Mouse (Mus musculus) heart, embryonic 10.5 days (tissue): ENCODE measurements around the gene Med4. TPM values are rescaled to one million over a fixed set of nuclear protein-coding genes. Genes with fewer than 3 reads are reported as not detected.
A peak's percentile ranks its signal among the peaks of the same experiment; 100 is the strongest.

Source experiments
- DNase-seq: peaks from one replicate; pipeline ENCODE4 v3.0.0-alpha.2; 2017; ENCODE audit warnings: low spot score
- H3K27ac ChIP-seq: fragments of 300-500 bp; sonication (generic); 2 replicates; pipeline ENCODE4 v1.5.1; 2016; ENCODE audit warnings: mild to moderate bottlenecking
- H3K27me3 ChIP-seq: fragments of 300-500 bp; sonication (generic); 2 replicates; pipeline ENCODE4 v1.6.1; 2016; ENCODE audit warnings: mild to moderate bottlenecking; ENCODE audit not compliant: poor library complexity, insufficient read depth, severe bottlenecking
- H3K36me3 ChIP-seq: fragments of 300-500 bp; sonication (generic); 2 replicates; pipeline ENCODE4 v1.6.1; 2016; ENCODE audit warnings: mild to moderate bottlenecking, moderate library complexity
- H3K4me1 ChIP-seq: fragments of 300-500 bp; sonication (generic); 2 replicates; pipeline ENCODE4 v1.6.1; 2016; ENCODE audit warnings: mild to moderate bottlenecking
- H3K4me3 ChIP-seq: fragments of 300-500 bp; sonication (generic); 2 replicates; pipeline ENCODE4 v1.5.1; 2016; ENCODE audit warnings: mild to moderate bottlenecking, moderate library complexity
- H3K9me3 ChIP-seq: fragments of 300-500 bp; sonication (generic); 2 replicates; pipeline ENCODE4 v1.6.1; 2016; ENCODE audit warnings: mild to moderate bottlenecking, moderate library complexity
- WGBS: fragments of 180-500 bp; shearing (Covaris S2); methylation state at CpG from one replicate; pipeline ENCODE4 v1.1.7; 2016; 5-methylcytosine and 5-hydroxymethylcytosine counted together
- polyA plus RNA-seq: library from polyadenylated mRNA; unstranded; fragments of >200 nt; fragmentation: Nextera tagmentation; extraction: Ambion mirVana; gene quantifications from 2 replicates; pipeline ENCODE4 v1.2.1, GENCODE M21; 2016

Med4 gene
- polyA plus RNA-seq, 1 experiment from 2014 or later, result 87.0 TPM

GRCm38 (mm10) chr14:73478321-73478720 lies 31.5 kb upstream of the Med4 start:
- Histone ChIP-seq H3K4me3 (no peak overlapping the region), H3K36me3 (no peaks in the 10 kb centered on the region)
- WGBS, result 67% methylated on average over 3 of the region's 3 CpGs

DNA sequence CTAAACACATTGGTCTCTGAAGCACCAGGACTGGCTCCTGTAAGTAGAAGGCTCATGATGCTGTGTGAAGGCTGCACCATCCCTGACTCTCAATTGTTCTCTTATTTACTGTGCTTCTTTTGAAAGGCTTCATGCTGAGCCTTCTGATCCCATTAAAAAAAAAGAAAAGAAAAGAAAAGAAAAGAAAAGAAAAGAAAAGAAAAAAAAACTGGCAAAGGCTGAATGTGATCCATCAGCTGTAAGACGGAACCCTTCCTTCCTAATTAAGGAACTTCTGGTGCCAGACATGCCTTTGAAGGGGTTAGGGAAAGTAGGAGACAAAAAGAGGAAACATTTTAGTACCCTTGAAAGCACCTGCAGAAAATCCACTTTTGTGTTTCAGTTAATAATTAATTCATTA lies 30.1 kb upstream of the Med4 start:
- H3K36me3 ChIP-seq, result no peaks in the 10 kb centered on the region
- WGBS, result 56% methylated on average over 1 of the region's 1 CpGs
- no peaks in the 10 kb centered on the region for H3K9me3 ChIP-seq
- H3K27ac ChIP-seq, result no peak overlapping the region
- no peaks in the 10 kb centered on the region for H3K27me3 ChIP-seq
- no peak overlapping the region for H3K4me3 ChIP-seq
- 0 out of 2 replicates have a peak, but pooled peaks cover 11% of the 10 kb centered on the region for H3K4me1 ChIP-seq
- no peak for DNase-seq

More at GRCm38 (mm10) chr14:73478321-73478720, 31.5 kb upstream of the Med4 start:
- DNase-seq, result no peak
- Histone ChIP-seq H3K27me3 (no peaks in the 10 kb centered on the region), H3K27ac (no peak overlapping the region), H3K4me1 (peaks cover 14% of the 10 kb centered on the region; the same call in 1 of the 2 replicates), H3K9me3 (no peaks in the 10 kb centered on the region)

DNA sequence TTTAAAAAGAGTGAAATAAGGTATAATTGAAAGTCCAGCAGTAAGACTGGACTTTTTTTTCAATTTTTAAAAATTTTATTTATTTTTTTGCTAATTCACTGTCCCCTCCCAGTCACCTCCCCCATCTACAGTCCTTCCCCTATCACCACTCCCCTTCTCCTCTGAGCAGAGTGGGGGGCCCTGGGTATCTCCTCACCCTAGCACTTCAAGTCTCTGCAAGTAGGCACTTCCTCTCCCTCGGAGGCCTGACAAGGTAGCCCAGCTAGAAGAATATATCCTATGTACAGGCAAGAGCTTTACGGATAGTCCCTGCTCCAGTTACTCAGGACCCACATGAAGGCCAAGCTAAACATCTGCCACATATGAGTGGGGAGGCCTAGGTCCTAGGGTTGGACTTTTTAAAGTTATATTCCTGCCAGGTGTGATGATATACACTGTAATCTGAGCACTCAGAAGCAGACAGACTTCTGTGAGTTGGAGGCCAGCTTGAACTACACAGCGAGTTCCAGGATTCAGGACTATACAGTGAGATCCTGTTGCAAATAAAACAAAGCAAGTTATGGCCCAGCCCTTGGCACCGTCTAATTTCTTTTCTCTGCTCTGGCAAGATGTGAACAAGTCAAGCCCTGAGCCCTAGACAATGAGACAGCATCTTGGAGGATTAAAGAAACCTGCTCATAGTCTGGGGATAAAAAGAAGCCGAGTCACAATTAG lies 26.2 kb upstream of the Med4 start:
- WGBS, result 83% methylated on average over 5 of the region's 5 CpGs
- no peak for DNase-seq
- H3K9me3 ChIP-seq, result no peaks in the 10 kb centered on the region
- H3K4me1 ChIP-seq, result 0 out of 2 replicates have a peak, but pooled peaks cover 11% of the 10 kb centered on the region
- no peaks in the 10 kb centered on the region for H3K27me3 ChIP-seq
- no peaks in the 10 kb centered on the region for H3K36me3 ChIP-seq
- H3K27ac ChIP-seq, result no peak overlapping the region
- no peak overlapping the region for H3K4me3 ChIP-seq

DNA sequence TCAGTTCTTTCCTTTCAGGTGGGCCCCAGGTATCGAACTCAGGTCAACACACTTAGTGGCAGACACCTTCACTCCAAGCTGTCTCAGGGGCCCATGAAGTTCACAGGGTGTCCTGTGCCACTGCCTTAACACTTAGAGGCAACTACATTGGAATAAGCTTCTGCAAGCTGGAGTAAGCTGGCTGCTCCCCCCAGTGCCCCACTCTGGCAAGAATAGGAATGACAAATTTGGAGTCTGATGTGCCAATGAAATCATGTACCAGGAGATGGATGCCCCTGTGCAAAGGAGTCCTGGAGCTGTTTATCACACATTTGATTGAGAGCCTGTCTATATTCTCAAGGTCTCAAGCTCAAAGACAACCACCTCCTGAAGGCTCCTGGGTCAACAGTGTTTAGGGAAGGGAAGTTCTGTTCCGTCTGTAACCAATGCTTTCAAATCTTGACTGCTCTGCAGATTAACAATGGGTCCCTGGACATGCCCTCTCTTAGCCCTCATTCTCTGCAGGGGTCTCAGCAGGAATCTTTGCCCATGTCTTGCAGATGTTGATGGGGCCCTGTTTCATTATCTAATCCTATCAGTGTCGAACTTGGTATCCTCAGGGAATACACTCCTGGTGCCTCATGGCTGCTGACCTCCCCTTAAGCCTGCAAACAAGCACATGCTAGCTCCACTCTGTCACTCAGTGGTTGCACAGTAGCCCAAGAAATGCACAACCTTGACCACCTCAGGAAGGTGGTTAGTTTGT lies 25.3 kb upstream of the Med4 start:
- H3K4me1 ChIP-seq, result 0 out of 2 replicates have a peak, but pooled peaks cover 10% of the 10 kb centered on the region
- no peaks in the 10 kb centered on the region for H3K36me3 ChIP-seq
- no peaks in the 10 kb centered on the region for H3K9me3 ChIP-seq
- DNase-seq, result peak; percentile 73
- no peak overlapping the region for H3K4me3 ChIP-seq
- H3K27ac ChIP-seq, result no peak overlapping the region
- no peaks in the 10 kb centered on the region for H3K27me3 ChIP-seq
- WGBS, result 70% methylated on average over 3 of the region's 3 CpGs

DNA sequence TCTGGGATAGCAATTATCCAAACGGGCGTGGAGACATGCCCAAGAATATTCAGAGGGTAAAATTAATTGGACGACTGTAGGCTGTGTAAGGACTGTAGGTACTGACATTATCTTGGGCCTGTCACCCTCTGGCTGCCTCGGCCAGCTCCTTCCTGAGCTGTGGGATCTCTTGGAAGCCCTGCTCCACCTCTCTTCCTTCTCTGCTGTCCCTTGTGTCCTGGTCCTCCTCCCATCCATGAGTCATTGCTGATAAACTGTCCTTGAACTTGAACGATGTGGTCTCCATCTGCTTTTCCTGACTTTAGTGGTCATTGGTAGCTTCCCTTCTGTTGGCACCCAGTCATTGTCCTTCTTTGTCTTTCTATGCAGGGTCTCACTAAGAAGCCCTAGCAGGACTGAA lies 23.2 kb upstream of the Med4 start:
- no peak for DNase-seq
- 0 out of 2 replicates have a peak, but pooled peaks cover 3% of the 10 kb centered on the region for H3K9me3 ChIP-seq
- no peaks in the 10 kb centered on the region for H3K27me3 ChIP-seq
- H3K36me3 ChIP-seq, result no peaks in the 10 kb centered on the region
- no peak overlapping the region for H3K27ac ChIP-seq
- 0 out of 2 replicates have a peak, but pooled peaks cover 2% of the 10 kb centered on the region for H3K4me1 ChIP-seq
- H3K4me3 ChIP-seq, result no peak overlapping the region
- WGBS, result 49% methylated on average over 5 of the region's 5 CpGs

- no peaks in the 10 kb centered on the region for H3K36me3 ChIP-seq
- H3K9me3 ChIP-seq, result 0 out of 2 replicates have a peak, but pooled peaks cover 3% of the 10 kb centered on the region
- DNase-seq, result peak; percentile 66
- no peaks in the 10 kb centered on the region for H3K4me1 ChIP-seq
- WGBS, result 89% methylated on average over 6 of the region's 6 CpGs
- no peak overlapping the region for H3K27ac ChIP-seq
- H3K4me3 ChIP-seq, result no peak overlapping the region
- H3K27me3 ChIP-seq, result no peaks in the 10 kb centered on the region
These were observed 16.5 kb upstream of the Med4 start for GRCm38 (mm10) chr14:73493356-73493755.

- WGBS, result 70% methylated on average over 6 of the region's 6 CpGs
- no peaks in the 10 kb centered on the region for H3K4me1 ChIP-seq
- H3K27me3 ChIP-seq, result no peaks in the 10 kb centered on the region
These were observed 15.7 kb upstream of the Med4 start for GRCm38 (mm10) chr14:73494122-73494521.

DNA sequence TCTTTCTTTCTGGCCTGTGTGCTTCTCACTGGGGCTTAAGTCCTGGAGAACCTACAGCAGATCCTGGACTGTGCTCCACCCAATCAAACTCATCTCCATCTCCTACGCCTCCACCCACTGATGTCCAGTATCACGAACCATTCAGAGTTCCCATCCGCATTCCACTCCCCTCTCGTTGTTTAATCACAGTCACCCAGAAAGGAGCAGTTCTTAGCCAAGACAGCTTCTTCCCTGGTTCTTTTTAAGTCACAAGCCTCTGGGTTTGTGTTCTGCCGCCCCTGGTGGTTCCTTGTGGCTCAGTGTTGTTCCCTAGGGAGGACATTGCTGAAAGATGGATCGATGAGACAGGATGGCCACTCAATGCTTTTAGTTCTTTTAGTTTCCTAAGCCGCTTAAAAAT lies 14.1 kb upstream of the Med4 start:
- 65% methylated on average over 7 of the region's 7 CpGs for WGBS
- peak; percentile 50 for DNase-seq
- Histone ChIP-seq H3K27me3 (no peaks in the 10 kb centered on the region), H3K4me3 (no peak overlapping the region), H3K27ac (no peak overlapping the region), H3K4me1 (no peaks in the 10 kb centered on the region), H3K9me3 (0 out of 2 replicates have a peak, but pooled peaks cover 3% of the 10 kb centered on the region), H3K36me3 (no peaks in the 10 kb centered on the region)

More at GRCm38 (mm10) chr14:73494122-73494521, 15.7 kb upstream of the Med4 start:
- no peak overlapping the region for H3K4me3 ChIP-seq
- DNase-seq, result peak; percentile 58
- no peaks in the 10 kb centered on the region for H3K36me3 ChIP-seq
- no peak overlapping the region for H3K27ac ChIP-seq
- 0 out of 2 replicates have a peak, but pooled peaks cover 3% of the 10 kb centered on the region for H3K9me3 ChIP-seq

DNA sequence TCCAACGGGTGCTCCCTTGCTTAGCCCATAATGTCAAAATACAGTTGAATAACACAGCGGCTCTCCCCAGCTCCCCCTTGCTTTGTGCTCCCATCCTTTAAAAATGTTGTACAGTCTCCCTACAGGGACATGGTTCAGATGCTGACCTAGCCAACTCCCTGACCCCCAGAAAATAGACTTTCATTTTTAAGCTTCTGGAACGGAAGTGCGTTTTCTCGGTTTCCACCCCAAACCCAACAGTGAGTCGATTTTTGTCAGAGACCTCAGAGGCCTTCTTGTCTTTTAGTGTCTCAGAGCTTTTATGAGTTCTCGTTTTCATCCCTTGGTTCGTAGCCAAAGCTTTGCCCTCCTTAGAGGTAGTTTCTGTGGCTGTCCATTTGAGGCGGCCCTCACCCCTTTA lies 8.5 kb upstream of the Med4 start:
- WGBS, result 87% methylated on average over 9 of the region's 9 CpGs
- peak; percentile 14 for DNase-seq
- Histone ChIP-seq H3K4me1 (peaks cover 11% of the 10 kb centered on the region; the same call in 1 of the 2 replicates), H3K9me3 (no peaks in the 10 kb centered on the region), H3K27me3 (no peaks in the 10 kb centered on the region), H3K27ac (no peak overlapping the region), H3K4me3 (no peak overlapping the region), H3K36me3 (no peaks in the 10 kb centered on the region)

- Histone ChIP-seq H3K27ac (no peak overlapping the region), H3K36me3 (no peaks in the 10 kb centered on the region), H3K4me3 (no peak overlapping the region), H3K9me3 (no peaks in the 10 kb centered on the region), H3K27me3 (no peaks in the 10 kb centered on the region), H3K4me1 (peaks cover 11% of the 10 kb centered on the region; the same call in 1 of the 2 replicates)
- no peak for DNase-seq
- WGBS, result 60% methylated on average over 6 of the region's 6 CpGs
These were observed 8.1 kb upstream of the Med4 start for GRCm38 (mm10) chr14:73501721-73502120.

DNA sequence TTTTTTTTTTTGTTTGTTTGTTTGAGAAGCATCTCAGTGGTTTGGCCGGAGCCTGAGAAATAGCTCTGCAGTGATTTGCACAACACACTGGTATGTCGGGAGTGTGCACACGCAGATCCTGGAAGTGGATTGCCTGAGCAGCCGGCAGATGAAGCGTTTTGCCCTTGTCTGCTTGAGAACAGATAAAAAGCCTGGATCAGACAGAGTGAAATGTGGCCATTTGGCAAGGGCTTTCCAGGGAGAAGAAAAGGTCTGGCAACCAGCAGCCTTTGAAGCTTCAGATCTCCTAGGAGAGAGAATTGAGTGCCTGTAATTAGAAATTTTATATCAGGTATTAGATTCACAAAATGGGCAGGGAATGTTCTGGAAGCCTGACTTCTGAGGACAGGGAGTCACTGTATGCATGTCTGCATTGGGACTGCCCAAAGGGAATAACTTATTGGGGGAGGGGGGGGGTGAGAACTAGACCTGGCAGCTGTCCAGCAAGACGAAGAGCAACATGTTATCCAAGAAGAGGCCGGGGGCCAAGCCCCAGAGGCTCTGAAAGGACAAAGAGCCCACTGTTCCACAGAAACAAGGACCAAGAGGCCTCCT lies 7.1 kb upstream of the Med4 start:
- WGBS, result 20% methylated on average over 7 of the region's 7 CpGs
- no peaks in the 10 kb centered on the region for H3K9me3 ChIP-seq
- peaks cover 11% of the 10 kb centered on the region; the same call in 1 of the 2 replicates for H3K4me1 ChIP-seq
- H3K4me3 ChIP-seq, result no peak overlapping the region
- H3K27ac ChIP-seq, result peak overlapping the region; percentile 59
- DNase-seq, result peak; percentile 76
- H3K36me3 ChIP-seq, result no peaks in the 10 kb centered on the region
- H3K27me3 ChIP-seq, result no peaks in the 10 kb centered on the region

DNA sequence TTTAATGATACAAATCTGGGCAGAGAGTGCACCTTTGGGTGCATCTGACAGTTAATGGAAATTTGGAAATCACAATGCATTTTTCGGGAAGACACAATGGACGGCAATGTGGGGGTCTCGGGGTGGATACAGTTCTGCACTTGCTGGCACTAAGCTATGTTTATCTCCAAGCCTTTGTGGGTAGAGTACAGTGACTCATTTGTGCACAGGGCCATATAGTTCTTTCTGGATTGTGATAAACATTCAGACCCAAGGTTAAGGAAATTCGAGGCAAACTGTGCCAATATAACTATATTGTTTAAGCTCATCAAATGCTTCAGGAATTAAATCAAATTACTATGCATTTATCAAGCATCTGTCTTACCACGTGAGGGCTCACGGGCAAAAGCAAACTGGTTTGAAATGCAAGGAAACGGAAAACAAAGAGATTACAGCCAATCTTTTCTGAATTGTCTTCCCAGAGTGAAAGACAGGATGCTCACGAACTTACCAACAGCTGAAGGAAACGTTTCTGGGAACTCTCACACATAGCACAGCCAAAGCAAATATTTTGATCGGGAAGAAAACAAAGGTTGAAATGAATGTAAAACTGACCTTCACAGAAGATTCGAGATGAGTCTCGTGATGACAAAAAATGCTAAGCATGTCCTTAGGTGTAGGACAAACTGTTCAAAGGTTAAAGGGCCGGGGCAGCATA lies 6.4 kb upstream of the Med4 start:
- Histone ChIP-seq H3K4me1 (peaks cover 11% of the 10 kb centered on the region; the same call in 1 of the 2 replicates), H3K4me3 (no peak overlapping the region), H3K27me3 (no peaks in the 10 kb centered on the region), H3K36me3 (no peaks in the 10 kb centered on the region), H3K9me3 (no peaks in the 10 kb centered on the region), H3K27ac (peak overlapping the region; percentile 59)
- DNase-seq, result peak; percentile 46
- WGBS, result 55% methylated on average over 13 of the region's 13 CpGs
